Mouse (Mus musculus) hindbrain, embryonic 16.5 days (tissue): ENCODE results near the gene Gm3486. TPM values are rescaled to one million over a fixed set of nuclear protein-coding genes. Genes with fewer than 3 reads are reported as not detected.
"Not testable (repeated sequence)": the region's sequence is repeated elsewhere in the genome, so short reads cannot be mapped to it uniquely, and the experiment has no call there.

Experiments used
- ATAC-seq: fragments of 200-750 bp; cut with Nextera tagmentation; 2 replicates; pipeline ENCODE4 v1.8.0; 2017; ENCODE audit warnings: moderate TSS enrichment, moderate library complexity
- H3K27ac ChIP-seq: fragments of 300-500 bp; sonication (generic); 2 replicates; pipeline ENCODE4 v1.5.1; 2014; ENCODE audit warnings: low read depth, mild to moderate bottlenecking, control low read depth, low read length, moderate library complexity
- H3K27me3 ChIP-seq: fragments of 300-500 bp; sonication (generic); replicated peaks from 2 replicates; pipeline ENCODE4 v1.6.1; 2014; ENCODE audit warnings: low read length; ENCODE audit not compliant: control insufficient read depth, insufficient read depth
- H3K36me3 ChIP-seq: fragments of 300-500 bp; sonication (generic); 2 replicates; pipeline ENCODE4 v1.6.1; 2014; ENCODE audit warnings: mild to moderate bottlenecking, low read length, moderate library complexity, mixed read lengths; ENCODE audit not compliant: control insufficient read depth, insufficient read depth
- H3K4me1 ChIP-seq: fragments of 300-500 bp; sonication (generic); 2 replicates; pipeline ENCODE4 v1.6.1; 2014; ENCODE audit warnings: low read depth, low read length; ENCODE audit not compliant: control insufficient read depth, insufficient read depth
- H3K4me2 ChIP-seq: fragments of 300-500 bp; sonication (generic); 2 replicates; pipeline ENCODE4 v1.6.1; 2014; ENCODE audit warnings: mild to moderate bottlenecking, low read length, control low read depth, moderate library complexity
- H3K4me3 ChIP-seq: fragments of 300-500 bp; sonication (generic); 2 replicates; pipeline ENCODE4 v1.5.1; 2014; ENCODE audit warnings: mild to moderate bottlenecking, low read length, control low read depth, moderate library complexity
- H3K9ac ChIP-seq: fragments of 300-500 bp; sonication (generic); 2 replicates; pipeline ENCODE4 v1.6.1; 2014; ENCODE audit warnings: low read depth, mild to moderate bottlenecking, control low read depth, low read length, moderate library complexity
- H3K9me3 ChIP-seq: fragments of 300-500 bp; sonication (generic); 2 replicates; pipeline ENCODE4 v1.6.1; 2014; ENCODE audit warnings: mild to moderate bottlenecking, low read length, moderate library complexity; ENCODE audit not compliant: control insufficient read depth
- WGBS: fragments of 180-500 bp; shearing (Covaris S2); extraction: QIAGEN DNeasy Blood & Tissue Kit; methylation state at CpG from one replicate; pipeline ENCODE4 v1.1.7; 2014; 5-methylcytosine and 5-hydroxymethylcytosine counted together
- polyA plus RNA-seq: library from polyadenylated mRNA; unstranded; fragments of >200 nt; fragmentation: Nextera tagmentation; extraction: Ambion mirVana; gene quantifications from 2 replicates; pipeline ENCODE4 v1.2.1, GENCODE M21; 2015

The Gm3486 gene
- not detected in 2 replicates for polyA plus RNA-seq

GRCm38 (mm10) chr14:41489385-41489784 is at the start of gene Gm3486:
TSS of gene Gm3486 (minus strand) at chr14:41489485.
- not testable (repeated sequence) for H3K27ac ChIP-seq, H3K9me3 ChIP-seq, H3K4me2 ChIP-seq, H3K4me1 ChIP-seq, H3K9ac ChIP-seq, ATAC-seq, H3K36me3 ChIP-seq, H3K27me3 ChIP-seq, H3K4me3 ChIP-seq

- not testable (repeated sequence) for H3K36me3 ChIP-seq, H3K4me2 ChIP-seq, H3K9ac ChIP-seq, H3K4me3 ChIP-seq, H3K9me3 ChIP-seq, H3K4me1 ChIP-seq, H3K27me3 ChIP-seq, H3K27ac ChIP-seq, ATAC-seq
- 69% methylated on average over 1 of the region's 1 CpGs for WGBS
These were observed 35.4 kb upstream of the Gm3486 start for GRCm38 (mm10) chr14:41524695-41525094.

- ATAC-seq, H3K36me3 ChIP-seq: not testable (repeated sequence)
- 76% methylated on average over 5 of the region's 5 CpGs for WGBS
These were observed 31.4 kb upstream of the Gm3486 start for GRCm38 (mm10) chr14:41520683-41521082.

GRCm38 (mm10) chr14:41453418-41453817 is 35.9 kb downstream of the Gm3486 start, which contains the start of gene Gm7954:
TSS of gene Gm7954 (minus strand) at chr14:41453518.
- not testable (repeated sequence) for ATAC-seq, H3K9ac ChIP-seq, H3K27me3 ChIP-seq, H3K27ac ChIP-seq, H3K4me3 ChIP-seq, H3K4me1 ChIP-seq, H3K9me3 ChIP-seq, H3K4me2 ChIP-seq, H3K36me3 ChIP-seq
- no CpG with 5 or more reads among the region's 2 CpGs for WGBS

More at GRCm38 (mm10) chr14:41520683-41521082, 31.4 kb upstream of the Gm3486 start:
- H3K9me3 ChIP-seq, H3K27me3 ChIP-seq, H3K4me2 ChIP-seq, H3K27ac ChIP-seq, H3K4me1 ChIP-seq, H3K9ac ChIP-seq, H3K4me3 ChIP-seq: not testable (repeated sequence)

Other genes starting within 250 kb of the Gm3486 start
- 0.35 and 0.53 TPM in 2 replicates for gene Gm2832, start 210.7 kb downstream of the Gm3486 start, polyA plus RNA-seq
- gene Gm5798, start 140.9 kb downstream of the Gm3486 start, polyA plus RNA-seq, result not detected in 2 replicates
- 0.14 TPM in 1 of 2 replicates, not detected in the other for gene Gm7945, start 103.1 kb downstream of the Gm3486 start, polyA plus RNA-seq
- not detected in 2 replicates for gene Gm6482, start 81.2 kb downstream of the Gm3486 start, polyA plus RNA-seq
- not detected in 2 replicates for gene Gm7954, start 36.0 kb downstream of the Gm3486 start, polyA plus RNA-seq
- gene Gm7970, start 66.1 kb upstream of the Gm3486 start, polyA plus RNA-seq, result not detected in 2 replicates
- not detected in 2 replicates for gene 1700049E17Rik2, start 83.7 kb upstream of the Gm3486 start, polyA plus RNA-seq
- gene Gm3072, start 135.1 kb upstream of the Gm3486 start, polyA plus RNA-seq, result not detected in 2 replicates
- gene Gm3676, start 157.0 kb upstream of the Gm3486 start, polyA plus RNA-seq, result not detected in 2 replicates
- gene Gm8068, start 212.4 kb upstream of the Gm3486 start, polyA plus RNA-seq, result not detected in 2 replicates